Mouse (Mus musculus) embryonic fibroblast, embryonic 13.5 days (primary cell): Measurements from ENCODE around the gene Sapcd2. TPM values are rescaled to one million over a fixed set of nuclear protein-coding genes. Genes with fewer than 3 reads are reported as not detected.

Experiments used
- H3K27ac ChIP-seq: 2 replicates; pipeline ENCODE4 v1.5.1; 2012; ENCODE audit warnings: low read length, control low read depth, inconsistent platforms; ENCODE audit not compliant: insufficient read depth
- H3K4me1 ChIP-seq: 2 replicates; pipeline ENCODE4 v1.6.1; 2011; ENCODE audit warnings: low read length; ENCODE audit not compliant: control insufficient read depth, insufficient read depth
- H3K4me3 ChIP-seq: 2 replicates; pipeline ENCODE4 v1.5.1; 2011; ENCODE audit warnings: mild to moderate bottlenecking, control low read depth, low read length; ENCODE audit not compliant: insufficient read depth
- CTCF ChIP-seq: IDR thresholded peaks from 2 replicates; pipeline ENCODE4 v1.5.1; 2011; ENCODE audit warnings: mild to moderate bottlenecking, control low read depth, low read length, moderate library complexity, borderline replicate concordance; ENCODE audit not compliant: insufficient read depth
- POLR2A ChIP-seq: IDR thresholded peaks from 2 replicates; pipeline ENCODE4 v1.6.1; 2011; ENCODE audit warnings: low read depth, mild to moderate bottlenecking, control low read depth, low read length, moderate library complexity
- polyA plus RNA-seq: library from polyadenylated mRNA; stranded (reverse); fragments of >200 nt; gene quantifications from 2 replicates; pipeline ENCODE4 v1.2.4, GENCODE M21; 2011; ENCODE audit warnings: low read depth; ENCODE audit not compliant: missing spikeins, insufficient read length

Sapcd2 gene
- polyA plus RNA-seq, 1 experiment: 5.2 TPM

GRCm38 (mm10) chr2:25372644-25373391, 697 bp downstream of the Sapcd2 start:
- no peak overlapping the region for H3K27ac ChIP-seq
- no peak for TF ChIP-seq POLR2A
- TF ChIP-seq CTCF: no peak
- H3K4me1 ChIP-seq: no peaks in the 10 kb centered on the region
- H3K4me3 ChIP-seq: peak overlapping the region; percentile 73

- H3K27ac ChIP-seq: no peak overlapping the region
Observed at GRCm38 (mm10) chr2:25373431-25373830, 1.3 kb downstream of the Sapcd2 start.

GRCm38 (mm10) chr2:25376589-25376988, 4.5 kb downstream of the Sapcd2 start:
- Histone ChIP-seq H3K4me3 (no peak overlapping the region), H3K27ac (no peak overlapping the region), H3K4me1 (no peaks in the 10 kb centered on the region)
- TF ChIP-seq POLR2A (no peak), CTCF (peak; percentile 10; the same call in 1 of the 2 replicates)

More at GRCm38 (mm10) chr2:25373431-25373830, 1.3 kb downstream of the Sapcd2 start:
- TF ChIP-seq POLR2A (no peak), CTCF (no peak)
- peak overlapping the region; percentile 73 for H3K4me3 ChIP-seq
- no peaks in the 10 kb centered on the region for H3K4me1 ChIP-seq

- no peak for TF ChIP-seq CTCF
- no peak for TF ChIP-seq POLR2A
- Histone ChIP-seq H3K4me1 (no peaks in the 10 kb centered on the region), H3K4me3 (no peak overlapping the region), H3K27ac (no peak overlapping the region)
Observed at GRCm38 (mm10) chr2:25384492-25384891, 12.4 kb downstream of the Sapcd2 start.

- no peak overlapping the region for H3K4me3 ChIP-seq
- no peak for TF ChIP-seq POLR2A
- TF ChIP-seq CTCF: no peak
- H3K4me1 ChIP-seq: peaks cover 9% of the 10 kb centered on the region
- H3K27ac ChIP-seq: no peak overlapping the region
Observed at GRCm38 (mm10) chr2:25391266-25391665, 19.1 kb downstream of the Sapcd2 start.

- Histone ChIP-seq H3K27ac (no peak overlapping the region), H3K4me3 (no peak overlapping the region), H3K4me1 (peaks cover 9% of the 10 kb centered on the region)
- no peak for TF ChIP-seq POLR2A
- no peak for TF ChIP-seq CTCF
Observed at GRCm38 (mm10) chr2:25394281-25395221, 22.4 kb downstream of the Sapcd2 start.

- Histone ChIP-seq H3K4me3 (peak within 1 kb of the TSS; percentile 13; the same call in 1 of the 2 replicates), H3K4me1 (peaks cover 9% of the 10 kb centered on the region), H3K27ac (no peak within 1 kb of the TSS)
- no peak for TF ChIP-seq CTCF
- no peak for TF ChIP-seq POLR2A
Observed at GRCm38 (mm10) chr2:25395721-25396596, 23.8 kb downstream of the Sapcd2 start, which contains the start of gene Entpd2. Entpd2 (plus strand) TSS chr2:25395874.

GRCm38 (mm10) chr2:25396597-25396983, 24.5 kb downstream of the Sapcd2 start:
- H3K4me1 ChIP-seq: peaks cover 9% of the 10 kb centered on the region
- TF ChIP-seq POLR2A (no peak), CTCF (no peak)
- H3K27ac ChIP-seq: no peak overlapping the region
- H3K4me3 ChIP-seq: no peak overlapping the region

GRCm38 (mm10) chr2:25397010-25397409, 24.9 kb downstream of the Sapcd2 start:
- no peak overlapping the region for H3K4me3 ChIP-seq
- TF ChIP-seq POLR2A: no peak
- no peak for TF ChIP-seq CTCF

More at GRCm38 (mm10) chr2:25397010-25397409, 24.9 kb downstream of the Sapcd2 start:
- H3K27ac ChIP-seq: no peak overlapping the region
- peaks cover 9% of the 10 kb centered on the region for H3K4me1 ChIP-seq
